Mouse (Mus musculus): ENCODE data around the gene Slc12a7. TPM values are rescaled to one million over a fixed set of nuclear protein-coding genes. Genes with fewer than 3 reads are reported as not detected.

The Slc12a7 gene
- polyA plus RNA-seq, 1 experiment from 2014 or later: 7.5 TPM

DNA sequence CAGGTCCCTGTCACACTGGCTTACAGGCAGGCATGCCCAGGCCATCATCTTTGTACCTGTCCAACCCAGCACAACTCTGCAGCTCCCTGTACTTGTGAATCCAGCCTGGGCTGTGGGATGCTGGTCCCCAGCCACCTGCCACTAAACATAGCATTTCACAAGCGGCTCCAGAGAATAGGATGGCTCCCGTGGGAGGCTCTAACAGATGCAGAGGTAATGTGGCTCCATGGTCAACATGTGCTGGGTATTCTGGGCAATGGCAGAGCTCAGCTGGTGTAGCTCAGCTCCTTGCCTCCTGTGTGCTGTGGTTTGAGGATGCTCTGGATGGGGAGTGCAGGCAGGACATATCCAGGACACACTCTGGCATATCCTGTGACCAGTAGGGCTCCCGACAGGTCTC is 10.8 kb downstream of the Slc12a7 start:
- H3K9ac ChIP-seq (ENCODE audit: low read depth, low read length): no peak overlapping the region
- H3K36me3 ChIP-seq (ENCODE audit: control insufficient read depth, insufficient read depth, low read length): no peaks in the 10 kb centered on the region

DNA sequence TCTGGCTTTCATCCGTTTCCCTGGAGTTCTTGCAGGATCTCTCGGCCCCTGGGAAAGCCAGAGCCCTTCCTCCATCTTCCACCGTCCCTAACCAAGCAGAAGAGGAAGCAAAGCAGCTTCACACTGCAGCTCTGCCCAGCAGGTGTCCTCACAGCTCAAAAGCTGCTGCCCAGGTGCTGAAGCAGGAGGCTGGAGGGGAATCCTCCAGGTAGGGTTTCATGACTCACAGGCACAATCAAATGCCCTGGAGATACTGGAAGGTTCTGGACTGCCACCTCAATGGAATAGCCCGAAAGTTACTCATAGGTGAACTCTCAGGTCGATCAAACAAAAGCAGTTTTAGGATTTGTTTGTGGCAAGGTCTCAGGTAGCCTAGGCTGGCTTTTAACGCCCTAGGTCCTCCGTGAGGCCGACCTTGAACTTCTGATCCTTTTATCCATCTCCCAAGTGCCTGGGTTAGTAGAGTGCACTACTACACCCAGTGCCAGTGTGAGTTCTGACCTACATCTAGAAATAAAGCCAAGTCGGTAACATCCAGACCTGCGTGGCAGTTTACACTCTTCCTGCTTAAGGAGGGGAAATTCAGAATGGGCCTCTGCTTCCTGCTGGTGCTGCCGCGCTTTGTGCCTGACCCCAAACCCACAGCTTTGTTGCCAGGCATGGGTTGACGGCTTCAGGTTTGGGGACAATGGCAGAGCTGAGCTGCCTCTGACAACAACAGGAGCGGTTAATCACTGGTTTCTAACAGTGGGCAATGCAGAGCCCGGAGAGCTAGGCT is 16.0 kb downstream of the Slc12a7 start:
- Histone ChIP-seq H3K4me2 (ENCODE audit: low read length) (no peak overlapping the region), H3K27me3 (ENCODE audit: control insufficient read depth, insufficient read depth, low read depth, low read length) (no peaks in the 10 kb centered on the region), H3K27ac (ENCODE audit: low read length) (no peak overlapping the region; the same call in 1 of the 2 replicates), H3K9me3 (replicated peaks; ENCODE audit: control insufficient read depth, low read length, poor library complexity, severe bottlenecking) (no peaks in the 10 kb centered on the region), H3K9ac (ENCODE audit: low read depth, low read length) (no peak overlapping the region), H3K36me3 (ENCODE audit: control insufficient read depth, insufficient read depth, low read length) (no peaks in the 10 kb centered on the region), H3K4me1 (ENCODE audit: control insufficient read depth, insufficient read depth, low read length) (0 out of 2 replicates have a peak, but pooled peaks cover 3% of the 10 kb centered on the region), H3K4me3 (ENCODE audit: low read depth, low read length) (no peak overlapping the region)
- no peak for ATAC-seq
- WGBS: 31% methylated on average over 15 of the region's 15 CpGs

More for the DNA sequence above, 10.8 kb downstream of the Slc12a7 start:
- no peak overlapping the region for H3K4me3 ChIP-seq (ENCODE audit: low read depth, low read length)
- no peak overlapping the region for H3K27ac ChIP-seq (ENCODE audit: low read length)
- ATAC-seq: no peak
- H3K9me3 ChIP-seq (replicated peaks; ENCODE audit: control insufficient read depth, low read length, poor library complexity, severe bottlenecking): no peaks in the 10 kb centered on the region
- no peak overlapping the region for H3K4me2 ChIP-seq (ENCODE audit: low read length)
- H3K27me3 ChIP-seq (ENCODE audit: control insufficient read depth, insufficient read depth, low read depth, low read length): no peaks in the 10 kb centered on the region
- WGBS: 77% methylated on average over 3 of the region's 3 CpGs
- H3K4me1 ChIP-seq (ENCODE audit: control insufficient read depth, insufficient read depth, low read length): peaks cover 6% of the 10 kb centered on the region; the same call in 1 of the 2 replicates

DNA sequence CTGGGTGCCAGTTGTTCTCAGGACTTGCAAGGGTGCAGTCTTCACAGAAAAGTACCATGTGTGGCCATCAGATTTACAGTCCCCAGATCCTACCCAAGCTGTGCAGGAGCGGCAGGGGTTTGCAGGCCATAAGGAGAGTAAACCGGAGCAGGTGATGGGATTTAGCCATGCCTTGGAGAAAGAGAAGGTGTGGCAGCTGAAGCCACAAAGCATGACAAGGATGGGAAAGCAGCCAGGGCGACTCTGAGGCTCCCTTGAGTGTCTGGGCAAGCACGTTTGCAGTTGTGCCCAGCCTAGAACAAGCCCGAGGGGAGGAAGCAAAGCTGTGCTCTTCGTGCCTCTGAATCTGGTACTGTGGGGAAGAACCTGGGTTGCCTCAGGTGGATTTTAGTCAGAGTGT is 17.5 kb downstream of the Slc12a7 start:
- 54% methylated on average over 6 of the region's 6 CpGs for WGBS
- no peak overlapping the region for H3K4me3 ChIP-seq (ENCODE audit: low read depth, low read length)

DNA sequence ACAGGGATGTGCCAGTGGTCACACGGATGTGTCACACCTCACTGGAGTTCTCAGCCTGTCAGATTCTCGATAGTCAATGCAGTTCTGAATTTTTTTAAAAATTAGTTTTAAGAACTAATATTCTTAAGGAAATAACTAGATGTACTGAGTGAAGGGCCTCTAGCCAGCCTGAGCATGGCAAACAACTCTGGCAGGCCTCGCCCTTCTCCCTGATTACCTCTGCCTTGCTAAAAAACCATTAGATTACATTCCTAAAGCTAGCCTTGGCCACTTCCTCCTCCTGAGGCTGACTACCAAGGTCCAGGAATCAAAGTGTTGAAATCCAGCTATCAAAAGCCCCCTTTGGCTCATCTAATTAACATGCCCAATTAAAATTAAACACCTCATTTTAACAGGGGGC is 18.4 kb downstream of the Slc12a7 start:
- H3K4me2 ChIP-seq (ENCODE audit: low read length): no peak overlapping the region
- no peaks in the 10 kb centered on the region for H3K9me3 ChIP-seq (replicated peaks; ENCODE audit: control insufficient read depth, low read length, poor library complexity, severe bottlenecking)

More for the DNA sequence above, 17.5 kb downstream of the Slc12a7 start:
- no peaks in the 10 kb centered on the region for H3K36me3 ChIP-seq (ENCODE audit: control insufficient read depth, insufficient read depth, low read length)
- no peaks in the 10 kb centered on the region for H3K27me3 ChIP-seq (ENCODE audit: control insufficient read depth, insufficient read depth, low read depth, low read length)
- no peak overlapping the region for H3K27ac ChIP-seq (ENCODE audit: low read length)
- ATAC-seq: no peak
- no peak overlapping the region for H3K9ac ChIP-seq (ENCODE audit: low read depth, low read length)
- H3K4me2 ChIP-seq (ENCODE audit: low read length): no peak overlapping the region
- 0 out of 2 replicates have a peak, but pooled peaks cover 3% of the 10 kb centered on the region for H3K4me1 ChIP-seq (ENCODE audit: control insufficient read depth, insufficient read depth, low read length)
- H3K9me3 ChIP-seq (replicated peaks; ENCODE audit: control insufficient read depth, low read length, poor library complexity, severe bottlenecking): no peaks in the 10 kb centered on the region

DNA sequence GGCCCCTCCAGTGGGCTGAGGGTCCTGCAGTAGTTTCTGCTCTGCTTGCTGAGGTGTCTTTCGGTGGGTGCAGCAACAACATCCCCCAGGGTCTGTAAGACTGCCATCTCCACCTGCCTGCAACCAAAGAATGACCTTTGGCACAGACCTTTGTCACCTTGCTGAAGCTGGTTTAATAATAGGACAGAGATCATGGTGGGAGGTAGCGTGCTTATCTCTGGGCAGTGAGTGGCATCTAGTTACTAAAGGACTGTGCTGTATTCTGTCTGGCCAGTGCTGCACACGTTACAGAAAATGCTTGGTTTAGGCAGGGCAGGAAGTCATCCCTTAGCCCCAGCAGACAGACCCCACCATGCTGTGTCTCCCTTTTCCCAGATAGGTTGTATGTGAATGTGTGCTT is 22.9 kb downstream of the Slc12a7 start:
- Histone ChIP-seq H3K27me3 (ENCODE audit: control insufficient read depth, insufficient read depth, low read depth, low read length) (no peaks in the 10 kb centered on the region; the same call in 1 of the 2 replicates), H3K4me3 (ENCODE audit: low read depth, low read length) (no peak overlapping the region), H3K27ac (ENCODE audit: low read length) (no peak overlapping the region), H3K9me3 (replicated peaks; ENCODE audit: control insufficient read depth, low read length, poor library complexity, severe bottlenecking) (no peaks in the 10 kb centered on the region), H3K9ac (ENCODE audit: low read depth, low read length) (no peak overlapping the region), H3K4me2 (ENCODE audit: low read length) (no peak overlapping the region), H3K4me1 (ENCODE audit: control insufficient read depth, insufficient read depth, low read length) (no peaks in the 10 kb centered on the region), H3K36me3 (ENCODE audit: control insufficient read depth, insufficient read depth, low read length) (no peaks in the 10 kb centered on the region)
- WGBS: 85% methylated on average over 3 of the region's 3 CpGs
- ATAC-seq: no peak

More for the DNA sequence above, 18.4 kb downstream of the Slc12a7 start:
- 0 out of 2 replicates have a peak, but pooled peaks cover 3% of the 10 kb centered on the region for H3K4me1 ChIP-seq (ENCODE audit: control insufficient read depth, insufficient read depth, low read length)
- no peak overlapping the region for H3K27ac ChIP-seq (ENCODE audit: low read length)
- ATAC-seq: no peak
- H3K36me3 ChIP-seq (ENCODE audit: control insufficient read depth, insufficient read depth, low read length): no peaks in the 10 kb centered on the region
- no peak overlapping the region for H3K4me3 ChIP-seq (ENCODE audit: low read depth, low read length)
- 94% methylated on average over 3 of the region's 3 CpGs for WGBS
- no peak overlapping the region for H3K9ac ChIP-seq (ENCODE audit: low read depth, low read length)
- H3K27me3 ChIP-seq (ENCODE audit: control insufficient read depth, insufficient read depth, low read depth, low read length): no peaks in the 10 kb centered on the region

DNA sequence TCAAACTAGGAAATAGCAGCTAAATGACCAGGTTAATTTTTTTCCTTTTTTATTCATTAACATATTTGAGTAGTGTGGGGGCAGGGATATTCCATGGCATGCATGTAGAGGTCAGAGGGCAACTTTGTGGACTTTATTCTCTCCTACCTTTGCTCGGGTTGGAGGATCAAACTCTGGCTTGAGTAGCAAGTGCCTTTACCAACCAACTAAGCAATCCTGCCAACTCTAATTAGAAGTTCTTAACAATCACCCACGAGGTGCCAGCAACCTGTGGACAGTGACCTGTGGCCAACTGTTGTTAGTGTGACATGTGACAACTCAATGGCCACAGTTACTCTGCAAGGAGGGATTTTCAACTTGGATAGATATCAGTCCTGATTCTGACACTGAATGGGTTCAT is 24.0 kb downstream of the Slc12a7 start:
- H3K27ac ChIP-seq (ENCODE audit: low read length): no peak overlapping the region
- H3K27me3 ChIP-seq (ENCODE audit: control insufficient read depth, insufficient read depth, low read depth, low read length): no peaks in the 10 kb centered on the region; the same call in 1 of the 2 replicates
- WGBS: 72% methylated on average over 2 of the region's 2 CpGs
- no peak overlapping the region for H3K4me3 ChIP-seq (ENCODE audit: low read depth, low read length)
- H3K9me3 ChIP-seq (replicated peaks; ENCODE audit: control insufficient read depth, low read length, poor library complexity, severe bottlenecking): no peaks in the 10 kb centered on the region
- H3K36me3 ChIP-seq (ENCODE audit: control insufficient read depth, insufficient read depth, low read length): no peaks in the 10 kb centered on the region
- no peak overlapping the region for H3K9ac ChIP-seq (ENCODE audit: low read depth, low read length)
- ATAC-seq: no peak
- no peaks in the 10 kb centered on the region for H3K4me1 ChIP-seq (ENCODE audit: control insufficient read depth, insufficient read depth, low read length)
- no peak overlapping the region for H3K4me2 ChIP-seq (ENCODE audit: low read length)

DNA sequence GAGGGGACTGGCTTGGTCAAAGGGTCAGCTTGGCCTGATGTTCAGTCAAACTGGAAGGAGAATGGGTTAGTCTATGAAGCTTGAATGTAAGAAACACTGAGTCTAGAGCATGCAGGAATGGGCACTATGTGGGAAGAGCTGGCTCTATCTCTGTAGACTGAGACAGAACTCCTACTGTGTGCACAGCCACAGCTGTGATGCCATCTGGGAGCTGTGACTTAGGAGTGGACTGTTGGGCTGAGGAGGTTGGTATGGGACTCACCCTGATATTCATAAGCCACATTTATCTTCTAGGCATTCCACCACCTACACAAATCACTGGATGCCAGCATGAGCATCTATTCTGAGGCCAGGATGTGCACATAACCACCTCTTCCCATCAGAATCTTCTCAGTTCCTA is 24.5 kb downstream of the Slc12a7 start:
- Histone ChIP-seq H3K9me3 (replicated peaks; ENCODE audit: control insufficient read depth, low read length, poor library complexity, severe bottlenecking) (no peaks in the 10 kb centered on the region), H3K9ac (ENCODE audit: low read depth, low read length) (no peak overlapping the region), H3K4me1 (ENCODE audit: control insufficient read depth, insufficient read depth, low read length) (no peaks in the 10 kb centered on the region), H3K36me3 (ENCODE audit: control insufficient read depth, insufficient read depth, low read length) (no peaks in the 10 kb centered on the region), H3K27ac (ENCODE audit: low read length) (no peak overlapping the region), H3K27me3 (ENCODE audit: control insufficient read depth, insufficient read depth, low read depth, low read length) (no peaks in the 10 kb centered on the region; the same call in 1 of the 2 replicates), H3K4me2 (ENCODE audit: low read length) (no peak overlapping the region), H3K4me3 (ENCODE audit: low read depth, low read length) (no peak overlapping the region)
- ATAC-seq: no peak

DNA sequence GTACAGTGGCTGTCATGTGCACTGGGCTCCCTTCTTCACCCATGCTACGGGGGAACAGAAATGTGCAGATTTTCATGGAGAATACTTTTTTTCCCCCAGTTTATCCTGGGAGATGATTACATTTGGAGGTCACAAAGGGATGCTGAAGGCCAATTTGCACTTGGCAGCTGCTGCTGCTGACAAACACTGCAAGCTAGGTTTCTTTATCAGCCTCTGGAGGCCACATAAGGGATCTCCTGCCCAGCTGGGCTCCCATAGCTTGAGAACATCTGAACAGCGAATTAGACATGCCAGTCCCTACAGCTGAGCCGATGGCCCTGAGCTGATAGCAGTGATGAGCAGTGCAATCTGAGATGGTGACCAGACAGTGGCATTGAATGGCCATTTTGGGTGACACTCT is 26.7 kb downstream of the Slc12a7 start:
- Histone ChIP-seq H3K4me1 (ENCODE audit: control insufficient read depth, insufficient read depth, low read length) (peaks cover 13% of the 10 kb centered on the region), H3K9me3 (replicated peaks; ENCODE audit: control insufficient read depth, low read length, poor library complexity, severe bottlenecking) (no peaks in the 10 kb centered on the region), H3K27me3 (ENCODE audit: control insufficient read depth, insufficient read depth, low read depth, low read length) (no peaks in the 10 kb centered on the region; the same call in 1 of the 2 replicates), H3K4me2 (ENCODE audit: low read length) (no peak overlapping the region), H3K4me3 (ENCODE audit: low read depth, low read length) (no peak overlapping the region), H3K36me3 (ENCODE audit: control insufficient read depth, insufficient read depth, low read length) (no peaks in the 10 kb centered on the region), H3K9ac (ENCODE audit: low read depth, low read length) (no peak overlapping the region), H3K27ac (ENCODE audit: low read length) (no peak overlapping the region)
- no peak for ATAC-seq
- 77% methylated on average over 3 of the region's 3 CpGs for WGBS

DNA sequence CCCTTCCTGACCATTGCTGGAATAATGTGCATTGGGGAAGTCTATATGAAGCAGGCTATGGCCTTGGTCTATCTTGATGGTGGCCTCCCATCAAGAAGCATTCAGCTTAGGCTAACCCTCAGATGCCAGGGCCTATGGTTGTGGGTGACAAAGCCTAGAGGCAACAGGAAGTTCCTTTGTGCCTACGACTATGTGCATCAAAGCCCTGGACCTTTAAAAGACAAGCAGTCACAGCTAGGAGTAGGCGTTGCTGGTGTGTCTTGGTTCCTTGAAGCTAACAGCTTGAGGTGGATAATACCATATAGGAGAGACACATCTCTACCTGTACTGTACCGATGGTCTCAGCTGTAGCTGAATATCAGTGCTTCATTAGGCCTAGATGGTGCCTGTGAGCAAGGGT is 27.2 kb downstream of the Slc12a7 start:
- no peaks in the 10 kb centered on the region for H3K9me3 ChIP-seq (replicated peaks; ENCODE audit: control insufficient read depth, low read length, poor library complexity, severe bottlenecking)
- WGBS: 85% methylated on average over 3 of the region's 3 CpGs
- no peak for ATAC-seq

More for the DNA sequence above, 27.2 kb downstream of the Slc12a7 start:
- peaks cover 17% of the 10 kb centered on the region for H3K4me1 ChIP-seq (ENCODE audit: control insufficient read depth, insufficient read depth, low read length)
- no peaks in the 10 kb centered on the region for H3K36me3 ChIP-seq (ENCODE audit: control insufficient read depth, insufficient read depth, low read length)
- H3K27me3 ChIP-seq (ENCODE audit: control insufficient read depth, insufficient read depth, low read depth, low read length): no peaks in the 10 kb centered on the region; the same call in 1 of the 2 replicates
- no peak overlapping the region for H3K9ac ChIP-seq (ENCODE audit: low read depth, low read length)
- no peak overlapping the region for H3K4me2 ChIP-seq (ENCODE audit: low read length)
- no peak overlapping the region for H3K4me3 ChIP-seq (ENCODE audit: low read depth, low read length)
- no peak overlapping the region for H3K27ac ChIP-seq (ENCODE audit: low read length)
